ENCODE assay signal across 27 mouse cellular contexts in the genomic region with DNA sequence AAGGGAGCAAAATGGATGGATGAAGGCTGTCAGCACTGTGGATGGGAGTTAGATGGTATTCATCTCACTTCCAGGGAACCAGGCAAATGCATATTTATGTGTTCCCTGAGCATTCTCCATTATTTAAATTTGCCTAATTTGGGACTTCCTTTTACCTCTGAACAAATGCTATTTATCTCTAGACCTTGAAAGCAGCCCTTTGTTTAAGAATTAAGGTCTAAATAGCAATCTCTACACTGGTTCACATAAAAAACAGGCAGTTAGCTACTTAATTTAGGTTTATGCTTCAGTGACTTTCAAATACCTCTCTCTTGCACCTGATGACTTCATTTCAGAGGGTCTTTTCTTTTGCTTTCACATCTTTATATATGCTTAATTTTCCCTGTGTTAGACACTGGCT.
DNase-seq lines count a peak whose midpoint lies in the region; ATAC-seq and TF ChIP-seq lines count a peak whose summit lies in the region.
"Had no signal": no experiment of that assay in that cellular context is flagged by ENCODE, and none has a peak within 500 bp of the region (broad histone marks: within the 10 kb centered on the region; RNA-seq: fewer than 3 reads in every experiment).

No protein-coding gene starts in this region.

- H3K27me3 ChIP-seq in neural tube, embryonic 12.5 days (replicated peaks) = no peaks in the 10 kb centered on the region
- no peaks in the 10 kb centered on the region for H3K27me3 ChIP-seq in forebrain, embryonic 14.5 days (replicated peaks; ENCODE audit: control insufficient read depth, insufficient read depth, low read length)
- H3K27me3 ChIP-seq in forebrain, postnatal 0 days (ENCODE audit: insufficient read depth, low read length) = no peaks in the 10 kb centered on the region
- no peaks in the 10 kb centered on the region for H3K27me3 ChIP-seq in lung, postnatal 0 days (replicated peaks; ENCODE audit: insufficient read depth, low read length)
- H3K27me3 ChIP-seq: CH12.LX; heart, embryonic 13.5 days; Patski had no signal

- no peak overlapping the region for H3K27ac ChIP-seq in neural tube, embryonic 12.5 days
- no peak overlapping the region for H3K27ac ChIP-seq in forebrain, embryonic 14.5 days (ENCODE audit: low read depth, low read length)
- H3K27ac ChIP-seq in forebrain, postnatal 0 days (ENCODE audit: low read depth, low read length) = no peak overlapping the region
- H3K27ac ChIP-seq in lung, postnatal 0 days (ENCODE audit: low read length) = no peak overlapping the region
- H3K27ac ChIP-seq: heart, adult 2 months; heart, embryonic 10.5 days; heart, embryonic 13.5 days; hindbrain, embryonic 14.5 days; hindbrain, postnatal 0 days had no signal

- H3K4me1 ChIP-seq in neural tube, embryonic 12.5 days = no peaks in the 10 kb centered on the region
- H3K4me1 ChIP-seq in forebrain, embryonic 14.5 days (ENCODE audit: control insufficient read depth, insufficient read depth, low read length) = peaks cover 6% of the 10 kb centered on the region; the same call in 1 of the 2 replicates
- no peaks in the 10 kb centered on the region for H3K4me1 ChIP-seq in forebrain, postnatal 0 days (ENCODE audit: insufficient read depth)
- H3K4me1 ChIP-seq in lung, postnatal 0 days (ENCODE audit: insufficient read depth, low read depth, low read length) = no peaks in the 10 kb centered on the region

- no peak overlapping the region for H3K4me2 ChIP-seq in neural tube, embryonic 12.5 days (replicated peaks)
- H3K4me2 ChIP-seq in forebrain, embryonic 14.5 days (ENCODE audit: low read length) = no peak overlapping the region
- no peak overlapping the region for H3K4me2 ChIP-seq in forebrain, postnatal 0 days (ENCODE audit: low read depth)
- no peak overlapping the region for H3K4me2 ChIP-seq in lung, postnatal 0 days (replicated peaks; ENCODE audit: low read depth, low read length)
- H3K4me2 ChIP-seq: heart, embryonic 13.5 days; hindbrain, embryonic 14.5 days had no signal

- H3K9me3 ChIP-seq in neural tube, embryonic 12.5 days = no peaks in the 10 kb centered on the region
- H3K9me3 ChIP-seq in forebrain, embryonic 14.5 days (replicated peaks; ENCODE audit: control insufficient read depth, low read length) = no peaks in the 10 kb centered on the region
- H3K9me3 ChIP-seq in forebrain, postnatal 0 days (ENCODE audit: low read length) = no peaks in the 10 kb centered on the region
- H3K9me3 ChIP-seq in lung, postnatal 0 days (ENCODE audit: low read length) = no peaks in the 10 kb centered on the region
- H3K9me3 ChIP-seq: heart, embryonic 10.5 days; heart, embryonic 13.5 days had no signal

- H3K36me3 ChIP-seq in neural tube, embryonic 12.5 days = no peaks in the 10 kb centered on the region
- no peaks in the 10 kb centered on the region for H3K36me3 ChIP-seq in forebrain, embryonic 14.5 days (ENCODE audit: control insufficient read depth, insufficient read depth, low read length)
- H3K36me3 ChIP-seq in forebrain, postnatal 0 days (ENCODE audit: insufficient read depth) = no peaks in the 10 kb centered on the region
- H3K36me3 ChIP-seq in lung, postnatal 0 days (ENCODE audit: insufficient read depth, low read length) = no peaks in the 10 kb centered on the region
- H3K36me3 ChIP-seq: G1E; heart, embryonic 10.5 days; heart, embryonic 13.5 days had no signal

- no peak for DNase-seq in neural tube, embryonic 10.5 days (ENCODE audit: extremely low spot score, low spot score)
- DNase-seq in forebrain, embryonic 14.5 days (ENCODE audit: low spot score) = peak; percentile 60
- DNase-seq in forebrain, postnatal 0 days = no peak
- DNase-seq in lung, postnatal 0 days (ENCODE audit: low spot score) = no peak
- no peak for DNase-seq in lung, postnatal 10 days
- DNase-seq: adrenal gland, postnatal 14 days; B cell, adult 2 months; cerebellum, adult 11-12 months; cerebellum, adult 8-10 months; cerebellum, postnatal 10 days; cerebellum, postnatal 36 days; embryo, embryonic 11 days; gastrocnemius, postnatal 25 days; heart, adult 2 months; heart, postnatal 14 days; heart, postnatal 4 days; kidney, adult 18-20 months had no signal

- TF ChIP-seq EP300 in lung, postnatal 0 days (IDR thresholded peaks at IDR 0.05) = no peak

- no peak for TF ChIP-seq CTCF in forebrain, postnatal 0 days (IDR thresholded peaks at IDR 0.05; ENCODE audit: low read depth)
- TF ChIP-seq CTCF in lung, postnatal 0 days (IDR thresholded peaks at IDR 0.05) = no peak

- ATAC-seq in neural tube, embryonic 12.5 days (ENCODE audit: low FRiP score, low read depth) = 0 out of 2 replicates have a peak, but pooled peaks have one; percentile 21
- peak; percentile 65 for ATAC-seq in forebrain, embryonic 14.5 days
- ATAC-seq in forebrain, postnatal 0 days = peak; percentile 3; the same call in 1 of the 2 replicates
- ATAC-seq in lung, postnatal 0 days = no peak
- ATAC-seq: hindbrain, postnatal 0 days; inflammation-experienced regulatory T-cells, adult 6 months; intestine, embryonic 16.5 days; Patski had no signal

- no peak overlapping the region for H3K4me3 ChIP-seq in neural tube, embryonic 12.5 days
- no peak overlapping the region for H3K4me3 ChIP-seq in forebrain, embryonic 14.5 days (ENCODE audit: low read depth, low read length)
- no peak overlapping the region for H3K4me3 ChIP-seq in forebrain, postnatal 0 days (ENCODE audit: low read depth, low read length)
- no peak overlapping the region for H3K4me3 ChIP-seq in lung, postnatal 0 days (ENCODE audit: low read depth, low read length)
- H3K4me3 ChIP-seq: heart, adult 2 months; heart, embryonic 10.5 days; heart, embryonic 13.5 days had no signal

- no peak overlapping the region for H3K9ac ChIP-seq in neural tube, embryonic 12.5 days
- no peak overlapping the region for H3K9ac ChIP-seq in forebrain, embryonic 14.5 days (ENCODE audit: low read length)
- H3K9ac ChIP-seq in forebrain, postnatal 0 days = no peak overlapping the region
- H3K9ac ChIP-seq in lung, postnatal 0 days (replicated peaks; ENCODE audit: low read depth) = no peak overlapping the region
- H3K9ac ChIP-seq: heart, embryonic 13.5 days; hindbrain, embryonic 14.5 days had no signal
